8 mouse cellular contexts compared by ENCODE assay signal in the genomic region with DNA sequence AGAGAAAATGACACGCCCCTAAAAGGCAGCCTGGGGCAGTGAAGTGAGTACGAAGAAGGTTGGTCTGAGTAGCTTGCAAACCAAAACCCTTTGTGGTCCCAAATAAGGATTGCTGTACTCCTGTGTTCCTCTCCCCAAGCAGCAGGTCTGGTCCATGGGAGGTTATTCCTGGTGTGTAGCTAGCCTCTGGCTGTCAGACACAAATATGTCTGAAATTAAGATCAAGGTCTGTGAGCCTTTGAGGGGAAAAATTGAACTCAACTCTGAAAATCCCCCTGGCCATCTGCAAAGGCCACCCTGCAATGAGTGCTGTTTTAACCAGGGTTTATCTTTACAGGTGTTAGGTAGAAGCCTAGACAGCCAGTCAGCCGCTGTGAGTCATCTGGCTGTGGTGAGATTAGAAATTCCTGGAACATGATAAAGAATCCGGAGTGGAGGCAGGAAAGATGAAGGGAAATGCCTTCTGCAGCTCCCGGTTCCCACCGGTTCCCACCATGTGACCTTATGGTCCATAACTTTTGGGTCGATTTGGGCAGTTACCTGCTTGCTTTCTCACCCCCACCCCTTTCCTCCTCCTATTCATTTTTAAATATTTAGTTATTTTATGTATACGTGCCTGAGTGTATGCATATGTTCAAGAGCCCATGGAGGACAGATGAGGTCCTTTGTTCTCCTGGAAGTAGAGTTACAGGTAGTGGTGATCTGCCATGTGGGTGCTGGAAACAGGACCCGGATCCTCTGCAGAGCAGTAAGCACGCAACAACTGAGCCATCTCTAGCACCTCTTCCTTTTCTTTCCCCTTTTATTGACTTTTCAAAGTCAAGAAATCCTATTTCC.
DNase-seq lines count a peak whose midpoint lies in the region; ATAC-seq lines count a peak whose summit lies in the region.

No protein-coding gene starts in this region.

- DNase-seq in heart, postnatal 25 days (ENCODE audit: low spot score): no peak
- no peak for DNase-seq in embryonic facial prominence, embryonic 14.5 days (ENCODE audit: low spot score)
- peak; percentile 16 for DNase-seq in neural tube, embryonic 11.5 days (ENCODE audit: low spot score)
- no peak for DNase-seq in urinary bladder, postnatal 10 days (ENCODE audit: low spot score)
- no peak for DNase-seq in right cerebral cortex, adult 18-20 months
- no peak for DNase-seq in layer of hippocampus, postnatal 36 days

- ATAC-seq in heart, embryonic 16.5 days (replicated peaks; ENCODE audit: extremely low read depth, insufficient read depth, low FRiP score): no peak
- ATAC-seq in embryonic facial prominence, embryonic 14.5 days (ENCODE audit: low read depth): no peak
- no peak for ATAC-seq in limb, embryonic 13.5 days (ENCODE audit: low FRiP score, low read depth)
- ATAC-seq in neural tube, embryonic 11.5 days (ENCODE audit: insufficient read depth, low FRiP score, low TSS enrichment): no peak

- no peaks in the 10 kb centered on the region for H3K36me3 ChIP-seq in heart, embryonic 16.5 days (ENCODE audit: control insufficient read depth, insufficient read depth)
- no peaks in the 10 kb centered on the region for H3K36me3 ChIP-seq in embryonic facial prominence, embryonic 14.5 days (ENCODE audit: control insufficient read depth, insufficient read depth, low read length)
- H3K36me3 ChIP-seq in limb, embryonic 13.5 days: no peaks in the 10 kb centered on the region
- no peaks in the 10 kb centered on the region for H3K36me3 ChIP-seq in neural tube, embryonic 11.5 days (ENCODE audit: control insufficient read depth, insufficient read depth, low read length)

- WGBS in heart, embryonic 16.5 days: 6% methylated on average over 10 of the region's 10 CpGs
- WGBS in embryonic facial prominence, embryonic 14.5 days: 9% methylated on average over 10 of the region's 10 CpGs
- WGBS in limb, embryonic 13.5 days: 9% methylated on average over 10 of the region's 10 CpGs
- 13% methylated on average over 10 of the region's 10 CpGs for WGBS in neural tube, embryonic 11.5 days

- peaks cover 6% of the 10 kb centered on the region; the same call in 1 of the 2 replicates for H3K27me3 ChIP-seq in heart, embryonic 16.5 days (ENCODE audit: control insufficient read depth, insufficient read depth, low read length)
- peaks cover 30% of the 10 kb centered on the region for H3K27me3 ChIP-seq in embryonic facial prominence, embryonic 14.5 days (replicated peaks; ENCODE audit: control insufficient read depth, insufficient read depth, low read length)
- H3K27me3 ChIP-seq in limb, embryonic 13.5 days: peaks cover 75% of the 10 kb centered on the region
- peaks cover 15% of the 10 kb centered on the region for H3K27me3 ChIP-seq in neural tube, embryonic 11.5 days (ENCODE audit: control insufficient read depth, insufficient read depth, low read length)

- H3K4me3 ChIP-seq in heart, embryonic 16.5 days (ENCODE audit: low read length): peak overlapping the region; percentile 63
- H3K4me3 ChIP-seq in embryonic facial prominence, embryonic 14.5 days (ENCODE audit: low read depth, low read length): peak overlapping the region; percentile 46
- peak overlapping the region; percentile 51 for H3K4me3 ChIP-seq in limb, embryonic 13.5 days
- peak overlapping the region; percentile 38; the same call in 1 of the 2 replicates for H3K4me3 ChIP-seq in neural tube, embryonic 11.5 days (ENCODE audit: low read depth, low read length)

- H3K27ac ChIP-seq in heart, embryonic 16.5 days (ENCODE audit: low read length): no peak overlapping the region
- H3K27ac ChIP-seq in embryonic facial prominence, embryonic 14.5 days (replicated peaks; ENCODE audit: low read depth, low read length): no peak overlapping the region
- H3K27ac ChIP-seq in limb, embryonic 13.5 days: no peak overlapping the region
- H3K27ac ChIP-seq in neural tube, embryonic 11.5 days (ENCODE audit: low read depth, low read length): no peak overlapping the region

- no peak overlapping the region for H3K9ac ChIP-seq in heart, embryonic 16.5 days (ENCODE audit: low read length)
- no peak overlapping the region for H3K9ac ChIP-seq in embryonic facial prominence, embryonic 14.5 days (ENCODE audit: low read depth, low read length)
- no peak overlapping the region for H3K9ac ChIP-seq in limb, embryonic 13.5 days
- no peak overlapping the region for H3K9ac ChIP-seq in neural tube, embryonic 11.5 days (ENCODE audit: low read length)

- H3K9me3 ChIP-seq in heart, embryonic 16.5 days (replicated peaks; ENCODE audit: control insufficient read depth, low read length): no peaks in the 10 kb centered on the region
- no peaks in the 10 kb centered on the region for H3K9me3 ChIP-seq in embryonic facial prominence, embryonic 14.5 days (ENCODE audit: control insufficient read depth, low read length)
- no peaks in the 10 kb centered on the region for H3K9me3 ChIP-seq in limb, embryonic 13.5 days
- H3K9me3 ChIP-seq in neural tube, embryonic 11.5 days (ENCODE audit: control insufficient read depth, low read length): no peaks in the 10 kb centered on the region

- intact Hi-C loops in heart, postnatal 25 days (cut with DNase I): loop anchor here (1.0 to 10.0 kb wide), 3 partner anchors 231 to 649 kb away; a partner anchor contains a TSS

- peaks cover 8% of the 10 kb centered on the region; the same call in 1 of the 2 replicates for H3K4me1 ChIP-seq in heart, embryonic 16.5 days (ENCODE audit: control insufficient read depth, insufficient read depth, low read length)
- no peaks in the 10 kb centered on the region for H3K4me1 ChIP-seq in embryonic facial prominence, embryonic 14.5 days (ENCODE audit: control insufficient read depth, insufficient read depth, low read length)
- H3K4me1 ChIP-seq in limb, embryonic 13.5 days: peaks cover 4% of the 10 kb centered on the region; the same call in 1 of the 2 replicates
- H3K4me1 ChIP-seq in neural tube, embryonic 11.5 days (ENCODE audit: control insufficient read depth, insufficient read depth, low read length): no peaks in the 10 kb centered on the region

- peak overlapping the region; percentile 82 for H3K4me2 ChIP-seq in heart, embryonic 16.5 days (ENCODE audit: low read depth, low read length)
- peak overlapping the region; percentile 69 for H3K4me2 ChIP-seq in embryonic facial prominence, embryonic 14.5 days (ENCODE audit: low read depth, low read length)
- H3K4me2 ChIP-seq in limb, embryonic 13.5 days (replicated peaks): peak overlapping the region; percentile 70
- peak overlapping the region; percentile 72 for H3K4me2 ChIP-seq in neural tube, embryonic 11.5 days (ENCODE audit: low read depth)
